Mouse (Mus musculus) left cerebral cortex, postnatal 14 days (tissue): Measurements from ENCODE around the gene Rnase10. TPM values are rescaled to one million over a fixed set of nuclear protein-coding genes. Genes with fewer than 3 reads are reported as not detected.
"Not testable (repeated sequence)": the region's sequence is repeated elsewhere in the genome, so short reads cannot be mapped to it uniquely, and the experiment has no call there.

Experiments used
- DNase-seq, 2 experiments: peaks; one replicate each; pipeline ENCODE4 v3.0.0; 2021 to 2022; ENCODE audit warnings: low spot score in 2 of 2, mixed read lengths in 1 of 2
- intact Hi-C: fragments of 180-260 bp; cut with DNase I; formaldehyde crosslinking; loops from one replicate; pipeline ENCODE4 v1.15.1; 2025
- long read RNA-seq, 2 experiments: library from polyadenylated mRNA; stranded (forward); transcript quantifications; one replicate each; pipeline ENCODE4 v2.0.0; 2021
- total RNA-seq, 2 experiments: library from RNA; stranded (reverse); gene quantifications; 2 replicates each; pipeline ENCODE4 v1.2.3; 2021

Gene Rnase10
- under 1 TPM in 1 of 2 experiments, not detected in 1; 0.30 TPM for total RNA-seq
- long read RNA-seq, experiment 1, result 0 reads
- long read RNA-seq, experiment 2, result 0 reads

DNA sequence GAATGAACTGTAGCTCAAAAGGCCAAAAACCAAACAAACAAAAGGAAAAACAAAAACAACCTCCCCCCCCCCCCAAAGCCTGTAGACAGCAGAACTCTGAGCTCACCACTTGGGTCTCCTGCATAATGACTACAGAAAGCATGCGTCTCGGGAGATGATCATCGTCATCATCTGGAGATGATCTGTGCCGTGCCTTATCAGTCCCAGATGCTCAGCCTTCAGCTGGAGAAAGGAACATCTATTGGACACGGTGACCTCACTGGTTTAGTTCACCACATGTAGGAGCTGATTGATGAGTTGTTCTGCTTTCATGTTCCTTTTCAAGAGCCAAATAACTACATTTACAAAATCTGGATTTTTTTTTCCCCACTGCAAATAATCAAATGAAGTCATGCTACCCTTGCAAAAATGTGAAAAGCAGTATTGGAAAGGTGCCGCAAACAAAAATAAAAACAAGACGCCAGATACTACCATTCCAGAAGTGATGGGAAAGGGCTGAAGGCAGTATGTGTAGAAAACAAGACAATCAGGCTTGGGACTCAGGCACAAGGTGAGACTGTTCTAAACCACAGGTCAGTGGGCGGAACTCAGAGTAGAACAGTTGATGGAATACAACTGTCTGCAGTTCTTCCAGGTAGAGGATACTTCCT, at the start of gene Rnase10:
Rnase10 (plus strand) TSS at position 600 of the 650 bp plus-strand sequence.
- intact Hi-C loops, result no loop called here
- no peak for DNase-seq

DNA sequence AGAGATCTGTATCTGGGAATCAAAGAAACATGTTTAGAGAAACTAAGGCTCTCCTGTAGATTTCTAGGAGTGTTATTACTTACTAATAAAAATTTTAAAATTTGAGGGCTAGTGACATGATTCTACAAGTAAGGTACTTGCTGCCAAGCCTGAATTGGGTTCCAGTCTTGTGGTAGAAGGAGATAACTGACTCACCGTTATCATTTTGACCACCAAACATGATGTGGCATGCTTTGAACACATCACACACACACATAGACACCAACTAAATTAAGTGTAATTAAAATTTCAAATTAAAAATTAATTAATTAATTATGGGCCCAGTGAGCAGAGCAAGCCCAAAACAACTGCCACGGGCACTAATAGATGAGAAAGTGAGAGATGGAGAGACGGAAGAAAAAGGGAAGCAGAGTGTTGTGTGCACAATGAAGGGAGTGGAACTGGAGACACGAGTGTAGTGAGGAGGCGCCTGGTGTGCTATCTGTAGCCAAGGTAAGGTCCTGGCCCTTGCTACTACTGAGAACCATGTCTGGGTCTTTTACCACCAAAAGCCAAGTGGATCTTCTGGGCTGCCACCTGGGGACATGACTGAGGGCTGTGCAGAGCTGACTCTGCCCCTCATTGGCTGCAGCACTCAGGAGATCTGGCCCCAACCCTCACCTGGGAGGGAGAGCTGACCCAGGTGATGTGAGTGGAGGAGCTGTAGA, 49.1 kb upstream of the Rnase10 start:
- intact Hi-C loops, DNase-seq: not testable (repeated sequence)

DNA sequence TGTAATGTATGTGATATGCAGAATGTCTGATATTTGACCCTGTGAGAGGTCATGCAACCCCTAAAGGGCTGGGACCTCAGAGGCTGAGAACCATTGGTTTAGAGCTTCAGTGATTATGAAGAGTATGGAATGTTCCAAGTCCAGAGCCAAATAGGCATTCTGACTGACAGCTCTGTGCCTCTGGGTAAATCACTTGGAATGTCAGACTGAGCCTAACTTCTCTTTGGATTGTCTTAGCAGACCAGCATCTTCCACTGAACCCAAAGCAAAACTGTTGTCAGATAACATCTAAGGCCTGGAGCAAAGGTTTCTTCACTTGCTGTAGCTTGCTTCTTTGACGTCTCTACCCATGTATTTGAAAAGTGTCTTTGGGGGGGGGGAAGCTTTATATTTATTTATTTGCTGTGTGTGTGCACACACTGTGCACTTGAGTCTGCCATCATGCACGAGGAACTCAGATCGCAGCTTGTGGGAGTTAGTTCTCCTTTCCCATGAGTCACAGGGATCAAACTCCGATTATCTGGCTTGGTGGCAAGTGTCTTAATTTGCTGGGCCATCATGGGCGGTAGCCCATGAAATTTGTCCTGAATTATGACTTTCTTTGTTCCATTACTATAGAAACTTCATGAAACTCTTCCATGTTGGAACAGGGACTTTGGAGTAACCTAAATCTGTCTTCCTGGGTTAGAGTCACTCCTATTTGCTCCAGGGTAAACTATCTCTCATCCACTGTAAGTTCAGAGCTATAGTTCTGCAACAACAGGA, 39.2 kb upstream of the Rnase10 start:
- intact Hi-C loops, result no loop called here
- no peak for DNase-seq

DNA sequence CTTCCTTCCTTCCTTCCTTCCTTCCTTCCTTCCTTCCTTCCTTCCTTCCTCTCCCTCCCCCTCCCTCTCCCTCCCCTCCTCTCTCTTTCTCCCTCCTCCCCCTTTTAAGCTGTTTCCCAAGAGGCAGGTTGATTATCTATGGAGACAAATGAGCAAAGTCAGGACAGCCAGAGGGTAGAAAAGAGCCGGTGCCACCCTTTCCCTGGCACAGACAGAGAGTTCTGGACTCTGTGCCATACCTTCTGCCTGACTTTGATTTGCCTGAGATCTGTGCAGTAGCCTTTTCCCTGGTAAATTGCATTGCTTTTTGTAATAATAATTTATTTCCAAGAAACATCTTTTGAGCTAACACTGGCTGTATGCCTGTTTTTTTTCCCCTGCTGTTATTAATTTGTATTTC, 38.5 kb upstream of the Rnase10 start:
- DNase-seq, result no peak
- intact Hi-C loops, result no loop called here

DNA sequence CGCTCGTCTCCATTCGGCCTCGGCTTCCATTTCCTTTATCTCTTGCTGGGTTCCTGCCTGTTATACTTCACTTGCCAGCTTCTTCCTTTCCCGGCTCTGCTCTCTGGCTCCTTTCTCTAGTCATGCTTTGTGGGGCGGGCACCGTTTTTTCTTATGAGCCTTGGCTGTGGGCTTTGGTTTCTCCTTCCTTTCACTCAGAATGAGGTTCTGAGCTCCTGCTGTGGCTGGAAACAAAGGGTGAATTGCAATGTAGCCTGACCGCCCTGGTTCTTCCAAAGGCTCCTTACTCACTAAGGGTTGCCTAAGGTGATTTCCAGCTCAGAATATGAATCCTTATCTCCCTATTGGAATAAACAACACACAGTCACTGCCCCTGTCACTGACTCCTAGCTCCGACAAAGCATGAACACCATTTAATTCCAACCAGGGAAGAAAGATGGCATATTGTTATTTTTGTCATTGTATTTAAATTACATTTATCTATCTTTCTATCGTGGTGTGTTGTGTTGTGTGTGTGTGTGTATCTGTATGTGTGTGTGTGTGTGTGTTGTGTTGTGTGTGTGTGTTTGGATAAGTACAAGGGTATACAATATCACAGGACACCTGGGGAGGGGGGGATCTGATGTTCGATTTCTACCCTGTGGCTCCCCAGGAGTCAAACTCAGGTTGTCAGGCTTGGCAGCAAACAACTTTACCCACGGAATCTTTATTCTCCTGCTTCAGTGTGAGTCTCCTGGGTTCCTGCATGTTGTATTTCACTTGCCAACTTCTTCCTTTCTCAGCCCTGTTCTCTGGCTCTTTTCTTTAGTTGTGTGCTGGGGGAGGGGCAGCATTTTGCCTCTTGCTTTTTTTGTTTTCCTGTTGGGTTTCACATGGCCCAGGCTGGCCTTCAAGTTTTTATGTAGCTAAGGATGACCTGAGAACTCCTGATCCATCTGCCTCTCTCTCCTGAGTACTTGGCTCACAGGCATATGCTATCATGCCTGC, 37.7 kb upstream of the Rnase10 start:
- DNase-seq, result peak; percentile 35 to 61
- intact Hi-C loops, result no loop called here

DNA sequence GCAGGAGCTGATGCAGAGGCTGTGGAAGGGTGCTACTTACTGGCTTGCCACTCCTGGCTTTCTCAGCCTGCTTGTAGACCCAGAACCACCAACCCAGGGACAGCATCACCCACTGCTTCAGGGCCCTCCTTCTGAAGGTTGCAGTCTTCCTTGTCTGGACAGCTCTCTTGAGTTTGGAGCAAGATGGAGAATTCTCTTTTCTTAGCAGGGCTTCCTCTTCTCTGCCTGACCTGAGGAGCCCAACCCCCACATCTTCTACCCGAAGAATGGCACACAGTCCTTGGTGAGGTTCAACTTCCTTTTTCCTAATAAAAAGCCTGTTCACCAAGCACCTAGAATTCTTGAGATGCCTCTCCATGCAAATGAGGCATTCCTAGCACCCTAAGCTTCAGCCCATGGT, 36.7 kb upstream of the Rnase10 start:
- intact Hi-C loops, result no loop called here
- DNase-seq, result no peak

DNA sequence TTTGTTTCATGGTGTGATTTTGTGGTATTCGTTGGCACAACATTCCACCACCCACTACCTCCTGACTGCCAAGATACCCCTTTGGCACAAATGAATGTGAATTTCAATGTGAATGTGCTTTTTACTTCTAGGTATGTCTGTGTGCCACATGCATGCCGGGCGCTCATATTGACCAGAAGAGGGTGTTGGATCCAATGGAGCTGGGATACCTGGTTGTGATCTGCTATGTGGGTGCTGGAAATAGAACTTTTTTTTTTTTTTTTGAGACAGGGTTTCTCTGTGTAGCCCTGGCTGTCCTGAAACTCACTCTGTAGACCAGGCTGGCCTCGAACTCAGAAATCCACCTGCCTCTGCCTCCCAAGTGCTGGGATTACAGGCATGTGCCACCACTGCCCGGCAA, 34.5 kb upstream of the Rnase10 start:
- DNase-seq, intact Hi-C loops: not testable (repeated sequence)

DNA sequence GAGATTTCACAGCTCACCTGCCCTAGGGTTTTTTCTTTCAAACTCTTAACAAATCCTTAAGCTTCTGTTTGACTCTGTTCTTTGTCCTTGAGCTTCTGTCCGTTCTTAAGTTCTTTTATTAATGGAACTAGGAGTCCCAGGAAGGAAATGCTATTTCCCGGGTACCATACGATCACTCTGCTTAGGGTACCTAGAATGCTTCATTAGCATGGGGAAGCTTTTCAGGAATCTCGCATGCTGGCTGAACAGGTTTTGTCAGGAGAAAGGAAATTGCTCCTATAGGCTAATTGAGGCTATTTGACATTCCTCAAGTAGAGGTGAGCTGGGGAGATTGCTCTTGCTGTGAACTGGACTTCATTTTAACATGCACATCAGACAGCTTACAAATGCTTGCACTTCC, 33.9 kb upstream of the Rnase10 start:
- no peak for DNase-seq
- intact Hi-C loops, result loop anchor here (2.0 kb wide), 1 partner anchor 89 kb away; no protein-coding TSS in a partner anchor

DNA sequence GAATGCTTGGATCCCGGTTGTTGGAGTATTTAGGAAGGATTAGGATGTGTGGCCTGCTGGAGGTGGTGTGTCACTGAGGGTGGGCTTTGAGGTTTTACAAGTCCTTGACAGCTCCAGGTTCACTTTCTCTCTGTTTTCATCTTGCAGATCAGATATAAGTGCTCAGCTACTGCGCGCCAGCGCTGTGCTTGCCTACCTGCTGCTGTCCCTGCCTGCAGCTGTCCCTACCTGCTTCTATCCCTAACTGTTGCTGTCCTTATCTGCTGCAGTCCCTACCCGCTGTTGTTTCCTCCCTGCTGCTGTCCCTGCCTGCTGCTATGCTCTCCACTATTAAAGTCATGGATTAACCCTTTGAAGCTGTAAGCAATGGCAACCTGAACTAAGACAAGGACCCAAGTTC, 32.5 kb upstream of the Rnase10 start:
- intact Hi-C loops, result loop anchor here (2.0 kb wide), 1 partner anchor 88 kb away; no protein-coding TSS in a partner anchor
- DNase-seq, result no peak

DNA sequence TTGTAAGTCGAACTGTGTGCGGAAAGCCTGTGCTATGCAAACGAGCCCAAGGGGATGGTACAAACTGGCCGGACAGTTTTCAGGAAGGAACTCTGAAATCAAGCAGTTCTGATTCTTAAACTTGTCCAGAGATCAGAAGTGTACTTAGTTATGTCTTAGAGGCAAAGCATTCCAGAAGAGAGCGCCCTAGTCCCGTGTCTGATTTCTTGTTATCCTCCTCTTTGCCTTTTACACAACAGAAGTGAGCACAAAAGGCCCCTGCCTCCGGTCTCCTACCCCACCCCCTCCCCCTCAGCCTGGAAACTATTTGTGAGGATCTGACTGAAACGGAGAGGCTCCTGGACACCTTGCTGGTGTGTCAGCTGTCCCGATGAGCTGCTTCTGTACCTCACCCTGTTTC, 30.9 kb upstream of the Rnase10 start:
- intact Hi-C loops, result no loop called here

DNA sequence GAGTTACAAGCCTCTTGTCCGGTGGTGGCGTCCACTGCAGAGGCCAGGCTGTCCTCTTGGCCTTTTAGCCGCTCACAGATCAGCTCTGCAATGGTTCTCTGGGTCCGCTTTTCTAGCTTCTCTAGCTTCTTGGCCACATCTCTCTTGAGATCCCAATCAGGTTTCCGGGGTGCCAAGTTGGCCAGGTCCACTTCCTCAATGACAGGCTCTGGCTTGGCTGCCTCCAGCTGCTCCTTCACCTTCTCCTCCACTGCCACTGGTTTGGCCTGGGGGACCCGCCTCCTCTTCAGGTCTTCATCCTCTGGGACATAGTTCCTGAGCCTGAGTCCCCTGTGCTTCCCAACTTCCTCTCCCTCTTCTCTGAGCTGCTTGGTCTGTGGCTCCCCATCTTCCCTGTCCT, 29.1 kb upstream of the Rnase10 start:
- intact Hi-C loops, DNase-seq: not testable (repeated sequence)

More for the DNA sequence above, 30.9 kb upstream of the Rnase10 start:
- peak in 1 of 2 experiments; percentile 21 for DNase-seq

DNA sequence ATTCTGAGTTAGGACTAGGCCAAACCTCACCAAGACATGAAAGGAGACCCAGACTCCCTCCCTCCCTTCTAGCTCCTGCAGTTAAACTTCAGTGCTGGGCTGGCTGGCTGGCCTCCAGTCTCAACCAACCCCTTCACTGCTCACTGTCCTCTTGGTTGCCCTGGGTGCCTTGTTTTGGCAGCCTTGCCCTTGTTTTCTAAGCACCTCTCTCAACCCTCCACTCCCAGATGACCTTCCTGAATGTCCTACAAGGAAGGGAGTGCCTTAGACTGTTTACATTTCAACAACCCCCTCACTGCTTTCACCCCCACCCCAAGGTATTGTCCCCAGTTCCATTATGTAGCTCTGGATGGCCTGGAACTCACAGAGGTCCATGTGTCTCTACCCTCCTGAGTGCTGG, 27.9 kb upstream of the Rnase10 start:
- intact Hi-C loops, result no loop called here
- DNase-seq, result no peak

DNA sequence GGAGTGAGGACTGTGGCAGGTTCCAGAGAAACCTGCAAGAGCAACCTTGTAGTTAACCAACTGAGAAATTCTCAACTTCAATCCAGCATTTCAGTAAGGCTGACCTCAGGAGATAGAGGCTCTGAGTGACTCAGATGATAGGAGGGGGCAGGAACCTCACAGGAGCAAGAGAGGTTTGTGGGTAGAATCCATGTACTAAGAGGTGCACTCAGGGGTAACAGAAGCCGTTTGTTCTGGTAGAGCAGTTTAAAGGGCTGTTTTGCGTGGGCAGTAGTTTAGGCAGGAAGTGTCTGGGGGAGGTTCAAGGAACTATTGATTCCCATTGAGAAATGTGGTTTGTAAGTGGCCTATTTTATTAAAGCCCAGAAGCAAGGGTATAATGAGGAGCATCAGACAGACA, 26.3 kb upstream of the Rnase10 start:
- no peak for DNase-seq
- intact Hi-C loops, result no loop called here

DNA sequence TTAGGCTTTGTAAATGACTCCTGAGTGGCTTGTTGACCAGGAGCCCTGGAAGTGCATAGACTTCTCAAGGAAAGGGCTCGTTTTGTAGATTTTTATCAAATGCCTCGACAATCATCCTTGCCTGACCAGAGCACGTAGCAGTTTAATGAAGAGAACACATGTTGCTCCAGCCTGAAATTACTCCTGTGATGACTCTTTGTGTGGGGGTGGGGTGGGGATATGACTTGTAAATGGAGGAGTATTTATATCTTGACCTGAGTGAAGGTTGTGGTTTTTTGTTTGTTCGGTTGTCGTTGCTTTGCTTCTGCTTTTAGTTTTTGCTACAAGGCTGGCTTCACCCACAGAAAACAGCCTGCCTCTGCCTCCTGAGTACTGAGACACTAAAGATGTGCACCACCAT, 25.7 kb upstream of the Rnase10 start:
- intact Hi-C loops, result no loop called here
- no peak for DNase-seq

DNA sequence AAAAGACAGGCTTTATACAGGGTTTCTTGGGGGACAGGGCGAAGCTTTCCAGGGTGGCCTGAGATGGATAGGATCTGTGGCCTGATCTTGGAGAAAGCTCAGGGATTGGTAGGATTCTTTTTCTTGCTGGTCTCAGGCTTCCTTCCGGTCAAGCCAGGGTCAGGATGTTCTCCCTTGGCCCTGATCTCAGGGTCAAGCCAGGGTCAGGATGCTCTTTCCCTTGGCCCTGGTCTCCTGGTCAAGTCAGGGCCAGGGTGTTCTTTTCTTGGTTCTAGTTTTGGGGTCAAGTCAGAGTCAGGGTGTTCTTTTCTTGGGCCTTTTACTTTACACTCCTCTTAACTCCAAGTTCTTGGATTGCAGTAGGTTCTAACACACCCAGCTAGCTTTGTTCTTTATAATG, 19.9 kb upstream of the Rnase10 start:
- DNase-seq, result no peak
- intact Hi-C loops, result no loop called here

DNA sequence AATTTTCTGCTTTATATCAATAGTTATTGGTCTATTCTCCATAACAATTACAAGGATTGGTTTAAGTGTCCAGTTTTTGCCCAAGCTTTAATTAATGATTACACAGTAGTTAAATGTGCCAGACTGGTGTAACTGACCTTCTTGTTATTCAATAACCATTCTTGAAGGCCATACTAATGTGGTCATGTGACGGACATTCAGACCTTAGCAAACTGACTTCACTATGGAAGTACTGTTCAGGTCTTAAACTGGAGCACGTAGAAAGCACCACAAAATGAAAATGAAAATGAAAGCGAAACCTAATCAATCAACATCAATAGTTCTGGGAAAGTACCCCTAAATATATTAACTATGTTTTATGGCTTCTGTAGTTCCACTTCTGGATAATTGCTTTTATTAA, 16.5 kb upstream of the Rnase10 start:
- DNase-seq, result no peak
- intact Hi-C loops, result no loop called here

DNA sequence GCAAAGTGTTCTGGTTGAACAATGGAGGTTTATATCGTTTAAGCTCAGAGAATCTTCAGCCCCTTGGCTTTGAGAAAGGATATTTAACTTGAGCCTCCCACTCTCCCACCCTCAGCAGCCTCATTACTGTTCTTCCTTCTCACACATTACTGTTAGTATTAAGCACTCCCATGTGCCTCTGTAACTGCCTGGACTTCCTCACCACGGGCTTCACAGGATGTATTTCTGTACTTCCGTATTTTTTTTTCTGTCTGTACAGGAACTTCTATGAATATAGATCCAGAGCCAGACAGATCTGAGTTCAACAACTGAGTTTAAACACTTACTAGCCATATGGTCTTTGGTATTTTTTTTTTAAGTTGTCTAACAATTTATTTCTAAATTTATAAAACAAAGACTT, 10.5 kb upstream of the Rnase10 start:
- intact Hi-C loops, result no loop called here
- DNase-seq, result no peak

DNA sequence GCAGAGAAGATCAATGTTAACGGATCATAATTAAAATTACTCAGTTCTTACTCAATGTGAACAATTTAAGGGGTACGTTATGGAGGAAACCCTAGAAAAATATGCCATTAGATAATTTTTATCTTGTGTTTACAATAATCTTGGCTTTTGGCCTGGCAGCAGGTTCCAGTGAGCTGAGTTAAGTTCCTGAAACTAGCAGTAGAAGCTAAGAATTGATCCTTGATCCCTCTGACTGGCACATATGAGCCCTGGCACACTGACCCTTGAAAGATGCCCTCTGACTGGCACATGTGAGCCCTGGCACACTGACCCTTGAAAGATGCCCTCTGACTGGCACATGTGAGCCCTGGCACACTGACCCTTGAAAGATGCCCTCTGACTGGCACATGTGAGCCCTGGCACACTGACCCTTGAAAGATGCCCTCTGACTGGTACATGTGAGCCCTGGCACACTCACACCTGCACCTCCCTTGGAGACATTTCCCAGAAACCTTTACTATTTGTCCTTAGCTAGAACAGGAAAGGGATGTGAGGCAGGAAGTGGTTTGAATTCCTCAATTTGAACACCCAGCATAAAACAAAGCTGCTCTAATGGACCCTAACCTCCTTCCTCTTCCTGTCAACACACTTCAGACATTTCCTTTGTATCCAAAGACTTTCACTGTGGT, 9.4 kb upstream of the Rnase10 start:
- no peak for DNase-seq
- intact Hi-C loops, result no loop called here
